Mouse (Mus musculus): ENCODE measurements at regions not wholly inside any gene's neighbourhood (a gene's known extent, or its start where the extent isn't known, plus 50 kb on each side); places are given as distances from the start of the nearest gene placed in this dataset.

GRCm38 (mm10) chr3:38585509-38585908 is 100.9 kb upstream of the Ankrd50 start:
- DNase-seq (ENCODE audit: low spot score in 2 of 2): no peak

- DNase-seq (ENCODE audit: low spot score in 2 of 2): no peak
These were observed 95.1 kb upstream of the Ankrd50 start for GRCm38 (mm10) chr3:38579781-38580180.

GRCm38 (mm10) chr3:38577890-38578628 is 93.4 kb upstream of the Ankrd50 start:
- DNase-seq (ENCODE audit: low spot score in 2 of 2): no peak

GRCm38 (mm10) chr3:38573594-38573993 is 89.0 kb upstream of the Ankrd50 start:
- DNase-seq (ENCODE audit: low spot score in 2 of 2): no peak

- no peak for DNase-seq (ENCODE audit: low spot score in 2 of 2)
These were observed 87.5 kb upstream of the Ankrd50 start for GRCm38 (mm10) chr3:38572159-38572558.

GRCm38 (mm10) chr3:38571224-38571623 is 86.6 kb upstream of the Ankrd50 start:
- no peak for DNase-seq (ENCODE audit: low spot score in 2 of 2)

- DNase-seq (ENCODE audit: low spot score in 2 of 2): no peak
These were observed 84.4 kb upstream of the Ankrd50 start for GRCm38 (mm10) chr3:38569001-38569400.

- DNase-seq (ENCODE audit: low spot score in 2 of 2): no peak
These were observed 83.9 kb upstream of the Ankrd50 start for GRCm38 (mm10) chr3:38568596-38568975.

- no peak for DNase-seq (ENCODE audit: low spot score in 2 of 2)
These were observed 83.4 kb upstream of the Ankrd50 start for GRCm38 (mm10) chr3:38567946-38568595.

GRCm38 (mm10) chr3:38566576-38566975 is 81.9 kb upstream of the Ankrd50 start:
- DNase-seq (ENCODE audit: low spot score in 2 of 2): no peak

GRCm38 (mm10) chr3:38564844-38565243 is 80.2 kb upstream of the Ankrd50 start:
- no peak for DNase-seq (ENCODE audit: low spot score in 2 of 2)

GRCm38 (mm10) chr3:38564364-38564763 is 79.7 kb upstream of the Ankrd50 start:
- DNase-seq (ENCODE audit: low spot score in 2 of 2): no peak

GRCm38 (mm10) chr3:38561186-38561585 is 76.5 kb upstream of the Ankrd50 start:
- no peak for DNase-seq (ENCODE audit: low spot score in 2 of 2)

- no peak for DNase-seq (ENCODE audit: low spot score in 2 of 2)
These were observed 71.3 kb upstream of the Ankrd50 start for GRCm38 (mm10) chr3:38555939-38556338.

- DNase-seq (ENCODE audit: low spot score in 2 of 2): no peak
These were observed 68.9 kb upstream of the Ankrd50 start for GRCm38 (mm10) chr3:38553470-38554043.

- DNase-seq (ENCODE audit: low spot score in 2 of 2): no peak
These were observed 62.4 kb upstream of the Ankrd50 start for GRCm38 (mm10) chr3:38547032-38547431.

- DNase-seq (ENCODE audit: low spot score in 2 of 2): no peak
These were observed 60.9 kb upstream of the Ankrd50 start for GRCm38 (mm10) chr3:38545501-38545896.

- DNase-seq (ENCODE audit: low spot score in 2 of 2): no peak
These were observed 60.3 kb upstream of the Ankrd50 start for GRCm38 (mm10) chr3:38544718-38545500.

GRCm38 (mm10) chr3:38543816-38544215 is 59.2 kb upstream of the Ankrd50 start:
- no peak for DNase-seq (ENCODE audit: low spot score in 2 of 2)

GRCm38 (mm10) chr3:38541296-38541695 is 56.7 kb upstream of the Ankrd50 start:
- DNase-seq (ENCODE audit: low spot score in 2 of 2): no peak

- DNase-seq (ENCODE audit: low spot score in 2 of 2): no peak
These were observed 53.7 kb upstream of the Ankrd50 start for GRCm38 (mm10) chr3:38538309-38538708.

- no peak for DNase-seq (ENCODE audit: low spot score in 2 of 2)
These were observed 53.1 kb upstream of the Ankrd50 start for GRCm38 (mm10) chr3:38537770-38538169.
